Mouse (Mus musculus) MN1 (cell line): ENCODE measurements at regions not wholly inside any gene's neighbourhood (a gene's known extent, or its start where the extent isn't known, plus 50 kb on each side); places are given as distances from the start of the nearest gene placed in this dataset.

ENCODE experiments used
- DNase-seq: peaks from one replicate; pipeline ENCODE4 v3.0.0-alpha.2; 2016; ENCODE audit warnings: low spot score

DNA sequence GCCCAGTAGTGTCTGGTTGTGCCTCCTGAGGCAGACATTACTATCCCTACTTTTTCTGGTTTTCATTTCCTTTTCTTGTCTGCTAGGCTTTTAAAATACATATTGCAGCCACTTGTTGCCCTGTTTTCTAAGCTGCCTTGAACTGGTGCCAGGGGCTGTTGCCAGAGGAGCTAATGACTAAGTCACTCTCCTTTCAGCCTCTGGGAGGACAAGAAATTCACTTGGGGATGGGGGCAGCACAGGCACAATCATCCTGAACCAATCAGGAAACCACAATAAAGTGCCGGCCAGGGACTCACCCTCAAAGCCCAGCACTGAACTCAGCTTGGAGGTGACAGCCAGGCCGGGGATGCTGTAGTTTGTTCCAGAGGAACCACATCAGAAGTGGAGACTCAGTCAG, 740.3 kb downstream of the Dhx35 start:
- DNase-seq: no peak

DNA sequence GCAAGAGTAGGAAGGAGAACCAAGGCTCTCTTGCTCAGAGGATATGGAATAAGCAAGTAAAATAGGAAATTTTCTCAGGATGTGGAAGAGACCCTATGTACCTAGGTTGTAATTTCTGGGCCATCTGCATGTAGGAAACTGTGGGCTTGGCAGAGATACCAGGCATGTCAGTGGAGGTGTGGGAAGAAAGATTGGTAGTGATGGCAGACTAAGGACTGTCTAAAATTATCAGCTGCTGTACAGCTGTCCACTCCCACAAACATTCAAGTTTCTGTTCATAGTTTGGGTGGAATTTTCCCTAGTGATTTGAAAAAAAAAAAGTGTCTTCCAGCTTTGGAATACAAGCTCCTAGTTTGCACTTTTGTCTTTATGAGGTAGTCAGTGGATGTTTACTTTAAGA, 744.7 kb downstream of the Dhx35 start:
- no peak for DNase-seq

DNA sequence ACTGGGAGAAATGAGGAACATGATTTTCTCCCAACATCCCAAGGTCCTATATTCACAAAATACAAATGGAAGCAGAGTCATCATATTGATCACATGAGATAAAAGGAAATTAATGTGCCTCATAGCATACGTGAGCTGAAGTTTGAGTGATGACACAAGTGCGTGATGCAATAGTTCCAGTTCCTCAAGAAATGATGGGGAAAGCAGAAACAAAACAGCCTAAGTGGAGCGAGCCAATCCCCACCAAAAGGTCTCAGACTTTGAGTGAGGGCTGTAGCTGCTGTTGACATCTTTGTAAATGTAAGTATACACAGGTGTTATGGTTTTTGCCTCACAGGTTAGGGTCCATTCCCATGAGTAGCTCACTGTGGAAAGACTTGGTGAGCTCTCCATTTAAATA, 763.0 kb downstream of the Dhx35 start:
- DNase-seq: no peak

DNA sequence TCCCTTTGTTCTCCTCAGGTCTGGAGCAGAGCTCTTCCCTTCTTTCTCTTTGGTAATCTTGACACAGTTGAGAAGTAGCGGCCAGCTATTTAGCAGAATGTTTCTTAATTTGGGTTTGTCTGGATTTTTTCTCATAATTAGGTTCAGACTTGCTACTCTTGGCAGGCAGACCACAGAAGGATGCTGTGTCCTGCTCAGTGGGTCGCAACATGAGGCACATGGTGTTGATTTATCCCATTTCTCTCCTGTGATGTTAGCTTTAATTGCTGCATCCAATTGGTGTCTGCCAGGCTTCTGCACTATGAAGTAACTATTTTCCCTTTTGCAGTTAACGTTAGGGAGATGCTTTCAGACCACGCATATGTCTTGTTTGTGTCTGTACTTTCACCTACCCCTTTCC, 768.7 kb downstream of the Gm826 start:
- DNase-seq: no peak

DNA sequence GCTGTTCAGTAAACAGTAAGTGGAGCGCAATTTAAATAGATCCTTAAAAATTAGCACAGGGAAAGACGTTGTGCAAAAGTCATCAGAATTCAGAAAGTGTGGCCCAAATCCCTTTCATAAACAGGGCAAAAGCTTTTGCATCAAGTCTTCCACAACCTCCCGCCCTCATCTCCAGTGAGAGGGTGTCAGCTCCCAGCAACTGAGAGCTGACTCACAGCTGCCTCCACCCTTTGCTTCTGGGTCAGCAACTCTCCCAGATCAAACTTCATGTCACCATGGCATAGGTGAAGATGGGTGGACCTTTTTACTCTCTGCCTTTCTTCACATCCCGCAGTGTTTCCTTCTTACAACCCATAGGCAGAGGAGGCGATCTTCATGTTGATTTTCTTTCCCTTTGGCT, 768.0 kb downstream of the Gm826 start:
- DNase-seq: no peak

DNA sequence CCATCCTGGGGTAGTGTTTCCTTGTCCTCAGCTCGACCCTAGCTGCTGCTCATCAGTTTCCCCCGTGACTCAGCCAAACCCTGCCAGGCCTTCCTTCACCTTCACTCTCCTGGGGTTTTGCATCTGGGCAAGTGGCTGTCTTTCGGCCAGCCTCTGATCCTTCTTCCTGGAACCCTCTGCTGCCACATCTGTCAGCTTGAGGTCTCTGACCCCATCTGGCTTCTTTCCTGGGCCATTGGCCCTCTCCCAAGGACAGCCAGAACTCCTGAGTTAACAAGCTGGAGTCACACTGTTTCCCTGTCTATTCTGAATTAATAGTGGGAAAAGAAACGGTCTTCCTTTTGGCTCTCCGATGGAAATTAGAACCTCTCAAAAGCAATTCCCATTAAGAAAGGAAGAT, 767.5 kb downstream of the Gm826 start:
- no peak for DNase-seq

DNA sequence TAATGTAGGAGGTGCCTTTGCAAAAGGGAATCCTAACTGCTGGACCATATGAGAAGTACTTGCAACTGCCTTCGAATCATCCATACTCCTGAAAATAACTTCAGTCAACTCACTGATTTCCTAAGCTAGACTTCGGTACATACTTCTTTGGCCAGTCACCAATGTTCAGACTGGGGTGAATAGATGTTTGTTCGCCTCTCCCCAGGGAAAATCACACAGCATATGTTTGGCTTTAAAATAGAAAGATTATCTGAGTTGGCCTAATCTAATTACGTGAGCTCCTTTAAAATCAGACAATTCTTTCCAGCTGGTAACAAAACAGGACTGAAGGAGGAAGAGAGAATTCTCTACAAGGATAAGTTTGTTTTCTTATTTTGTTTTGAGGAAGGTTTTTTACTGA, 765.6 kb downstream of the Gm826 start:
- DNase-seq: no peak

DNA sequence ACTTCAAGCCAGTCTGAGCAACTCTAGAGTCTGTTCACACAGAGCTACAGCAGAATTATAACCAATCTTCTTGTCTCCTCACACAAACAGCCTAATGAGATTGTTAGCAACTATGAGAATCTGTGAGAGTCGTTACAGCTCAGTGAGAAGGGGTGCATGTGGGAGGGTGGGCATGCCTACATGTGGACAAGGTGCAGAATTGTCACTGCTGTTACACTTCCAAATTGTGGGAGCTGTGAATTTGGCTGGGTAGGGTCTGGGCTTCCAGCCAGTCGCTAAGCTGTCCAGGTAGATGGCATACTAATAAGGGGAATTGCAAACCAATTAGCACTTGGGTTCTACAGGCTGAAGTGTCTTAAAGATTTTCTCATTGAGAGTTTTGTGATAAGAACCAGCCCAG, 762.1 kb downstream of the Gm826 start:
- no peak for DNase-seq

DNA sequence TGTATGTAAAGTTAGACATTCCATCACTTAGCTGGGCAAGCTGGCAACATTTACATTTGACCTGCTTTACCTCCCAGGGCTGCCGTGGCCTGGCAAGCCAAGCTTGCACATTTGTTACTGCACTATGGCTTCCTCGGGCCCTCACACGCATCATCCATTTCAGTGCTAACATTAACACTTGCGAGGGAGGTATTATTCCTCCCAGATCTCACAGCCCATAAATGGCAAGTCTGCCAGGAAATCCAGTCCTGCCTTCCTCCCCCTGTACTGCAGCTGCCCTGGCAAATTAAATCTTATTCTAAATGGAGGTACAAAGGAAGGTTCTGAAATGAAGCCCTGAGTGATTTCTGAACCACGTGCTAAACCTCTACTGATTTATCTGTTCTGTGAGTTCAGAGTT, 758.7 kb downstream of the Gm826 start:
- DNase-seq: no peak

DNA sequence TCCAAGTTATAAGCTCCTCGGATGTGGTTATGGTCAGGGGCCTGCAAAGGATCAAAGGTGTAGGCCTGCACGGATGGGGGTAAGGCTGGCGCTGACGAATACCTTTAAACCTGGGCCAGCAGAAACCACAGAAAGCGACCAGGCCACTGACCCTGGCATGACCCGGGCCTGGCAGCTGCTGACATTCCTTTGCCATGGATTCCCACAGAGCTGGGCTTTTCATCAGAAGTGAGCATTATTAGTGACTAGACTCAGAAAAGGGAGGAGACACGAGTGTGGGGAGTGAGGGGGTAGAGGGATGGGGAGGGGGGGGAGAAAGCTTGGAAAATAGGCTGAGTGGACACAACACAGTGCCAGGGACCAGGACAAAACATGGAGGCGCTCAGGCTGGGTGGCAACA, 750.9 kb downstream of the Gm826 start:
- DNase-seq: no peak

DNA sequence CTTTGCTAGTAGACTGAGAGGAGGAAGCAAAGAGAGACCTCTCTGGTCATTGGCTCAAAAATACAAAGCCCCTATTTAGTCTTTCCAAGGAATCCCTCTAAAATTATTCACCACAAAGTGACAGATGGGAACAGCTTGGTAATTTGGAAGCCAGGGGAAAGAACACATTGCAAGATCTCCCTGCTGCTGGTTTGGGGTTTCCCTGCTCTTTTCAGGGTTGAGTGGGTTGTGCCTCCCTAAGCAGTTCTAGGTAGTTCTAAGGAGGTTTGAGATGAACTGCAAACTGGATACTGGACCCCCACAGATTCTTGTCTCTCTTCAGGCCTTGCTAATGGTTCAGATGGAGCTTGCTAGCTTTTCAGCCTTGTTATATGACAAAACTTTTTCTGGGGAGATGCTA, 749.3 kb downstream of the Gm826 start:
- DNase-seq: no peak

DNA sequence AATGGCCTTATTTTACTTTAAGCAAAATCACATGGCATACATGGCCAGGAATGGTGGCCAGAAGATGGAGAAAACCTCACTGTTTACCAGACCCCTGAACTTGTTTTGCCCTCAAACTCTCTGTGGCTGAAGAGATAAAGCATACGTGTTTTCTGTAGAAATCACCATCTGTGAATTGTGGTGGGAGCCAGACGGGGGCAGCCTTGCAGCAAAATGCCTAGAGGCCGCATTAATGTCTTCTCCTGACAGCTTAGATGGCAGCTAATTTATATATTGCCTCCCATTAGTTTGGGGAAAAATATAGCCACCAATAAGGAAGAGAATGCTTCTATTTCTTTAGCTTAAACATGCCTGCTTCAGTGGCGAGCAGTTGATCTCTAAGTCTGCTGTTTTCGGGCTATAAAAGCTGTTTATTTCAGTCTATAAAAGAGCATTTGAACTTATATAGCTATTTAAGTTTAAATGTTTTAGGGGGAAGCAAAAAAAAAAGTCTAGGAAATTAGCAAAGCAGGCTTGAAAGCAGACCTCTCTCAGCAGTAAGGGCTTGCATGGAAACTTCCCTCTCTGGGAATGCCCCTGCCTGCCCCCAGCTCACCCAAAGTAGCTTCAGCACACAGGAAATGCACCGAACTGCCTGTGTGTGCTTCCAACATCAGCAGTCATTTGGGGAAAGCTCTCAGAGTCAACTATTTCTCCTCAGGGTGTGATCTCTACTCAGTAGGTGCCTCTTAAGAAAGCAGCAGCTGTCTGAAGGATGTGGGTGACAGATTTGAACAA, 747.1 kb downstream of the Gm826 start:
- DNase-seq: no peak

DNA sequence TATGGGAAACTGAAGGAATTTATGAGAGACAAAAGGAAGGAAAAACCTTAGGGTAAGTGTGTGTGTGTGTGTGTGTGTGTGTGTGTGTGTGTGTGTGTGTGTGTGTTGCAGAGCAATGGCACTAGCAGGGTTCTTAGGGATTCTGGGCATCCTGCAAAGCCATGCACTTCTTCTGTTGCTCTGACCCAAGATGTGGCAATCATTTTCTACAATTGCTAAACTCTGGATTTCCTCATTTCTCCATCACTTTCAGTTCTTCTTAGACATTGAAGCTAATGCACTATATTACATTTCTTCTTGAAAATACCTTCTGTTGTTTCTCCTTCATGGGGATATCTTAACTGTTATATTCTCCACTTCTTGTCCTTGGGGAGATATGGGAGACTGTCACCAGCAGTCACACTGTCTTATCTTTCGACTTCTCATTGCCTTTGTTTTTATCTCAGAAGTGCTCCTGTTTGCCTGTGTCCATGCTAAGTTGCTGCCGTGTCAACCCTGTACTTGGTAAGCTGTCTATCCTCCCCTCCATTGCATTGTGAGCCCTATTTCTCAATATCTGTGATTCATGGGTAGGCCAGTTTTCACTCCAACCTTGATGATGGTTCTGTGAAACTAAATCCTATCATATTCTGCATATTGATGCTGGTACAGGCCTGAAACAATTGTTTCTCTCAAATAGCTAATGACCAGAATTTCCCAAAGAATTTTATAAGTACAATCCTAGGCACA, 742.4 kb downstream of the Gm826 start:
- DNase-seq: no peak

DNA sequence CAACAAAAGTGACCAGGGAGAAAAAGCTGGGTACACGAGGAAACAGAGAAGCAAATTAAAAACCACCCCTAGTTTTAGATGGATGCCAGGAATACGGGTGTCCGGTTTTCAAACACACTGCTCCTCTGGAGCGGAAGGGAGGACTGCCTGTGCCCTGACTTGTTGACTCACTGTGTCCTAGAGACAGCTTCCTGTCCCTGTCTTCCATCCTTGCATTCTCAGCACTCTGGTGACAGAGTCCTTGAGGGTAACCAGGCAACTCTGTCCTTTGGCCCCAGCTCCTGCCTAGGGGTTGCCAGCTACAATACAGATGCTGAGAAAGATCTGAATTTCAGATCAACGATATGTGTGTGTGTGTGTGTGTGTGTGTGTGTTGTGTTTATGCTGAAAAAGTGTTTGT, 741.1 kb downstream of the Gm826 start:
- no peak for DNase-seq

DNA sequence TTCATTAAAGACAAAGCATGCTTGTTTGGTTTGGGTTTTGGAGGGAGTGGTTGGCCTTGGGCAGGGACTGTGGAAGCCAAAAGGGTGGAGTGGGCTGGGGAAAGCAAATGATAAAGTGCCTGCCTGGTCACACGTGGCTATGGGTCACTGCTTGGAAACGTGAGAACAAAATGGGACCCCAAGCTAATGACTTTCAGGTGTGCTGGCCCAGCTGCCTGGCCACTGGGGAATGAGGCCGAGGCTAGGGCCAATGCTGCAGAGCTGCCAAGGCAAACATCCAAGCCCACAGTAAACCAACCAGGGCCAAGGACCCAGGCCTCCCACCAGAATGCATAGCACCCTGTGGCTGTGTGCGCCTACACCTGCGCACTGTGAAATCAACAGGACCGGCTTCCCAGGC, 737.7 kb downstream of the Gm826 start:
- DNase-seq: no peak

DNA sequence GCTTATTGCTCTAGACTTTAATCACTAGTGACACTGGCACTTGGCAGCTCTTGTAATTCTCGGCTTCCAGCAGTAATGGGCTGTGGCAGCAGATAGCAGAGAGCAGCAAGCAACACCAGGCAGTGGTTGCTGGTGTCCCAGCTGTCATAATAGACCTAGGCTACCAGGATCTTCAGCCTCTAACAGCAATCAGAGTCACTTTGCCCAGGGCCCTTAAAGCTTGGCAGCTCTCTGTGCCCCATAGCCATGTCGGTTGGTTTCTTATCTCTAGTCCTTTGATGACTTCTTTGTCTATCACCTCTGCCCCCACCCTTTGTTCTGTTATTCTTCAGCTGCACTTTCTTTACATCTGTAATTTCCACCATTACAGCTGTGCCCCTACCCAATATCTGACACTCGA, 735.9 kb downstream of the Gm826 start:
- no peak for DNase-seq

DNA sequence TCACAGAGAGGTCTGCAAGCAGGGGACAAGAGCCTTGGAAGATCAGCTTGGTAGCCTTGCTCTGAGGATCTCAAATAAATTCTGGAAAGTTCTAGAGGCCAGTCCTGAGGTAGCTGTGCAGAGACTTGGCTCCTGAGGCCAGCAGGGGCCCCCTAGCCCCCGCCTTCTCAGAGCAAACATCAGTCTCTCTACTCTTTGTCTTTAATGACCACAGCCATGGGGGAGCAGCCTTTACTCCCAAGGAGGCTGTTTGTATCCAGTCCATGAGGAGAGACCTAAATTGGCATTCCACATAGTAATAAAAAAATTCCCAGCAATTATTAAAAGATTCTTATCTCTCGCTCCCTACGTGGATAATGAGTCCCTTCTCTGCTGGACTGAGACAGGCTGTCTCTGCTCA, 726.8 kb downstream of the Gm826 start:
- DNase-seq: no peak

DNA sequence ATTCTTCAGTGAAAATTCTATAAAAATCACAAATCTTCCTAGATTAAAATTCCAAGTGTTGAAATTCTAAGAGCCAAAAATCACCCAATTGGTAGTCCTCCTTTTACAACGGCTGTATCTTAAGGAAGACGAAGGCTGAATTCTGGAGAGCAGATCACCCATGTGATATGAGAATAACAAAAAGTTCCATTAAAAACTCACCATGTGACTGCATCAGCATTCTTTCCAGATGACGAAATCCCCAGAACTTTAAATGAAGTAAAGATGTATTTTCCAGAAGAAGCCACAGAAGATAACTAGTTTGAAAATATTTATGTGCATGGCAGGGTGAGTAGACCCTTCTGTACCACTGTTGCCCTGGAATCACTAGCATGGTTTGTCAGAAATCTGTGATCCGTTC, 723.5 kb downstream of the Gm826 start:
- DNase-seq: no peak

DNA sequence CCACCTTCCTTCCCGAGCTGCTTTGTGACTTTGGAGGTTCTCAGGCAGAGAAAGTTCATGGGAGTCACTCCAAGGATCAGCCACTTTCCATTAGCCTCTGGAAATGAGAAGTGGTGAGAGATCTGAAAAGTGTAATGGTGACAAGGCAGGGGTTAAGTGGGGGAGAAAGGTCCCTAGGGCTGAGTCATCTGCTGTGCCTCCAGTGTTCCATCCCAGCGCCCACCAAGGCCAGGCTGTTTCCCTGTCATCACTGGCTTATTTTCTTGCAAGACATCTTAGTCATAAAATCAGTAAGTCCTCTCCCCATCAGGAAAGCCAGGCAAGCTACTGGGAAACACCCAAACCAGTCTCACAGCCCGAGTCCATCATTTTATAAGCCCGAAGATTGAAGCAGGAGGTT, 717.3 kb downstream of the Gm826 start:
- no peak for DNase-seq

DNA sequence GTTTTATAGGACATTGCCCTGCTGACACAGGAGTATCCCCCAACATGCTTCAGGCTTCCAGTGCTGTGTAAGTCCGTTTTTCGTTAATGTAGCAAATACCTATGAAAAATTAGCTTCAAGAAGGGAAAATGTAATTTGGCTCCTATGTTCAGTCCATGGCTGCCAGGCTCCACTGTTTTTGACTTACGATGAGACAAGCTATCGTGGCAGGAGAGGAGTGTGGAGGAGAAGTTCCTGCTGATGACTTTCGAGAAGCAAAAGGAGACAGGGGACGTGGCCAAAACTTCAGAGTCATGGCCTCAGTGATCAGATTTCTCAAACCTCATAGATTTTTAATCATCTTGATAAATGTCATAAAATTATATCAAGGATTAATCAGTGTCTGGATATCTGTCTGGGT, 712.7 kb downstream of the Gm826 start:
- no peak for DNase-seq

DNA sequence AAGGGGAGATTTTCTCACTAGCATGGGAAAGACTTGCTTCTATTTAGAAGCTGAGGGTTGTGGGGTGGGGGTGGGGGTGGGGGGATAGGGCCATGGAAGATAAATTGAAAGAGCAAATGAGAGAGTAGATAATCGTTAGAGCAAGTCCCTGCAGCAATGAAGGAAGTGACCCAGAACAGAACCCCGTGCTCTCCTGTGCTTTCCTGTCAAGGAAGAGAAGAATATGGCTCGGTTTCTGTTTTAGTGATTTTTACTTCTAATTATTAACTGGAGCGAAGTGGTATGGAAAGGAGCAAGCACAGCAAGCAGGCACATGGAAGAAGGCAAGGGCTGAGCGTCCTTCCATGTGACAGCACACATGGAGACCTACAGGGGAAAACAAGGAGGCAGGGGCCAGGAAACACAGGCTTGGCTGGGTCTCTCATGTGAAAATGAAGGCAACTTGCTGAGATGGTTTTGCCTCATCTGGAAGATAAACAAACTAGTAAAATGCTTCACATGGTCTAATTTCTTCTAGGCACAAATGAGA, 711.8 kb downstream of the Gm826 start:
- no peak for DNase-seq

DNA sequence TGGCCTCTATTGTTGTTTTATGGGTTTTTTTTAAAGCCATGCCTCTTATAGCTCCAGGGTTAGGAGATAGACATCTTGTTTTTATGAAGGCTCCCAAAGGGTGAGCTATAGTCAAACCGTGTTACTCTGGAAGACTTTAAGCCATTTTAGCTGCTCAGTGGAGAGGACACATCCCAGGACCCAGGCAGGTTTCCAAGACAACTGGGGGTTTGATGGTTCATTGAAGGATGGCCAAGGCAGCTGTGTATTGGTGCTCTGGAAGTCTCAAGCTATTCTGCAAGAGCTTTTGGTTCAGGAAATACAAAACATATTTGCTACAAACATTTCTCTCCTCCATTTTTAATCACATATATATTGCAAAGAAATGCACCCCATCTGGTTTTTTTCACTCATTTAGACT, 708.7 kb downstream of the Gm826 start:
- no peak for DNase-seq

DNA sequence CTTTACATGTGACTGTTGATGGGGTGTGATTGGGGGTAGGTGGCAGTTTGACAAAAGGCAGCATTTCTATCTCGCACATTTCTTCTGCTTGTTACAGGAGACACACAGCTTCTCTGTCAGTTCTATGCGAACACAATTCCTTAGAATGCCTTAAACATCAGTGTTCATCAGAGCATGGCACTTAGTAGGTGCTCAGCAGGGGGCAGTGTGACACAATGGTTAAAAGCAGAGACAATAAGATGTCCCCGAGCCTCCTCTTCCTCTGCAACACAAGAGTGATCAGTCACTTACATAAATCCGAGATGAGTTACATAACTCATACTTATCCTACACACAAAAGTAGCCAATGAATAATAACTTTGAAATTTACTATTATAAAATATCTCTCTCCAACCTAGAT, 688.1 kb downstream of the Gm826 start:
- DNase-seq: no peak

DNA sequence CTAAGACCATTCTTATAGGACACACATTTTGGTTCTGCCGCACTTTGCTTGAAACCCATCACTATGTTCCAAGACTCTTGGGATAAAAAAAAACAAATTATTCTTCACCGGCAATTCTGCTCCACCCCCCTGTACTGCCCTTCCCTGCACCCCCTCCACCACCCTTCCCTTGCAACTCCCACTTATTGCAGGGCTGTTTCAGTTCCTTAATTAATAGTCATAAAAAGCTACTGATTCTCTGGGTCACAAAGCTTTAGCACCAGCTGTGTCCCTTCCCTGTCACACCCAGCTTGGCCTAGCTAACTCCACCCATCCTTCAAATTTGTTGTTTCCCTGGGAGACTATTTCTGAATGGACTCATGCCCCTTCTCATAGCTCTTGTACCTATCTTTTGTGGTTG, 687.4 kb downstream of the Gm826 start:
- no peak for DNase-seq
